Mouse (Mus musculus) embryonic facial prominence, embryonic 14.5 days (tissue): ENCODE data around the gene Bfar. TPM values are rescaled to one million over a fixed set of nuclear protein-coding genes. Genes with fewer than 3 reads are reported as not detected.

ENCODE experiments used
- ATAC-seq: fragments of 200-750 bp; cut with Nextera tagmentation; 2 replicates; pipeline ENCODE4 v1.8.0; 2017; ENCODE audit warnings: low read depth, moderate number of reproducible peaks, moderate TSS enrichment
- DNase-seq: peaks from one replicate; pipeline ENCODE4 v3.0.0-alpha.2; 2015; ENCODE audit warnings: low spot score
- H3K27ac ChIP-seq: fragments of 300-500 bp; sonication (generic); replicated peaks from 2 replicates; pipeline ENCODE4 v1.5.1; 2014; ENCODE audit warnings: low read depth, mild to moderate bottlenecking, low read length, moderate library complexity
- H3K27me3 ChIP-seq: fragments of 300-500 bp; sonication (generic); replicated peaks from 2 replicates; pipeline ENCODE4 v1.6.1; 2014; ENCODE audit warnings: low read length; ENCODE audit not compliant: control insufficient read depth, insufficient read depth
- H3K36me3 ChIP-seq: fragments of 300-500 bp; sonication (generic); 2 replicates; pipeline ENCODE4 v1.6.1; 2014; ENCODE audit warnings: low read length, mixed read lengths; ENCODE audit not compliant: control insufficient read depth, insufficient read depth
- H3K4me1 ChIP-seq: fragments of 300-500 bp; sonication (generic); 2 replicates; pipeline ENCODE4 v1.6.1; 2014; ENCODE audit warnings: antibody characterized with exemption, low read length; ENCODE audit not compliant: control insufficient read depth, insufficient read depth
- H3K4me2 ChIP-seq: fragments of 300-500 bp; sonication (generic); 2 replicates; pipeline ENCODE4 v1.6.1; 2014; ENCODE audit warnings: low read depth, mild to moderate bottlenecking, low read length, moderate library complexity, mixed read lengths
- H3K4me3 ChIP-seq: fragments of 300-500 bp; sonication (generic); 2 replicates; pipeline ENCODE4 v1.5.1; 2014; ENCODE audit warnings: low read depth, mild to moderate bottlenecking, low read length
- H3K9ac ChIP-seq: fragments of 300-500 bp; sonication (generic); 2 replicates; pipeline ENCODE4 v1.6.1; 2014; ENCODE audit warnings: low read depth, mild to moderate bottlenecking, low read length, moderate library complexity, mixed read lengths
- H3K9me3 ChIP-seq: fragments of 300-500 bp; sonication (generic); 2 replicates; pipeline ENCODE4 v1.6.1; 2016; ENCODE audit warnings: low read length; ENCODE audit not compliant: control insufficient read depth
- WGBS: fragments of 180-500 bp; shearing (Covaris S2); extraction: QIAGEN DNeasy Blood & Tissue Kit; methylation state at CpG from one replicate; pipeline ENCODE4 v1.1.7; 2014; 5-methylcytosine and 5-hydroxymethylcytosine counted together
- polyA plus RNA-seq: library from polyadenylated mRNA; unstranded; fragments of >200 nt; fragmentation: Nextera tagmentation; extraction: Ambion mirVana; gene quantifications from 2 replicates; pipeline ENCODE4 v1.2.1, GENCODE M21; 2014

The Bfar gene
- polyA plus RNA-seq, 1 experiment from 2014 or later, result 46.5 TPM

- Histone ChIP-seq H3K9ac (no peak overlapping the region), H3K4me3 (no peak overlapping the region), H3K27me3 (no peaks in the 10 kb centered on the region), H3K9me3 (no peaks in the 10 kb centered on the region), H3K27ac (no peak overlapping the region), H3K36me3 (peaks cover 86% of the 10 kb centered on the region), H3K4me1 (no peaks in the 10 kb centered on the region), H3K4me2 (no peak overlapping the region)
- 88% methylated on average over 7 of the region's 7 CpGs for WGBS
- no peak for DNase-seq
- ATAC-seq, result no peak
These were observed 27.3 kb downstream of the Bfar start for GRCm38 (mm10) chr16:13698998-13699397.

DNA sequence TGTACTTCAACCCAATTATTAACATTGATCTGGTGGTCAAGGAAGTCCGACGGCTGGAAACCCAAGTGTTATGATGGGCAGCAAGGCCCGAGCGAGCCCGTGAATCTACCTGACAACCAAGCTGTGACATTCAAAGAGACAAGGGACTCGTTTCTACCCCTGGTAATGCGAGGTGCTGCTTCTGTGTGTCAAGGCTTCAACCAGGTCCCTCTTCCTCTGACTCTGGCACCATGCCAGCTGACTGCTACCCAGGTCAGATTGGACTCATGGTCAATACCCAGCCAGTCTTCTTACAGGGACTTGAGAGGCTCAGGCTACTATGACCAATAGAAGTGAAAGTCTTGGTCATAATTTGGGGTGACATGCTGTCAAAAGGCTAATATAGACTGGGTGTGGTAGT is 30.5 kb downstream of the Bfar start:
- Histone ChIP-seq H3K9ac (no peak overlapping the region), H3K27ac (no peak overlapping the region), H3K4me1 (no peaks in the 10 kb centered on the region), H3K9me3 (no peaks in the 10 kb centered on the region), H3K4me3 (no peak overlapping the region), H3K4me2 (no peak overlapping the region), H3K36me3 (peaks cover 78% of the 10 kb centered on the region), H3K27me3 (no peaks in the 10 kb centered on the region)
- ATAC-seq (no peak), DNase-seq (no peak)
- WGBS, result 93% methylated on average over 7 of the region's 7 CpGs

GRCm38 (mm10) chr16:13704676-13705075 is 33.0 kb downstream of the Bfar start:
- H3K4me2 ChIP-seq, result no peak overlapping the region
- H3K27ac ChIP-seq, result no peak overlapping the region
- H3K9me3 ChIP-seq, result no peaks in the 10 kb centered on the region
- no peak overlapping the region for H3K4me3 ChIP-seq
- no peak for DNase-seq
- H3K9ac ChIP-seq, result no peak overlapping the region
- peaks cover 53% of the 10 kb centered on the region for H3K36me3 ChIP-seq
- 90% methylated on average over 10 of the region's 10 CpGs for WGBS
- ATAC-seq, result no peak
- no peaks in the 10 kb centered on the region for H3K4me1 ChIP-seq
- no peaks in the 10 kb centered on the region for H3K27me3 ChIP-seq

- Histone ChIP-seq H3K4me3 (no peak overlapping the region), H3K4me1 (no peaks in the 10 kb centered on the region), H3K9me3 (no peaks in the 10 kb centered on the region), H3K4me2 (no peak overlapping the region), H3K27me3 (no peaks in the 10 kb centered on the region), H3K36me3 (no peaks in the 10 kb centered on the region), H3K27ac (no peak overlapping the region), H3K9ac (no peak overlapping the region)
- no peak for ATAC-seq
- WGBS, result 84% methylated on average over 3 of the region's 3 CpGs
- no peak for DNase-seq
These were observed 43.3 kb downstream of the Bfar start for GRCm38 (mm10) chr16:13714910-13715309.

DNA sequence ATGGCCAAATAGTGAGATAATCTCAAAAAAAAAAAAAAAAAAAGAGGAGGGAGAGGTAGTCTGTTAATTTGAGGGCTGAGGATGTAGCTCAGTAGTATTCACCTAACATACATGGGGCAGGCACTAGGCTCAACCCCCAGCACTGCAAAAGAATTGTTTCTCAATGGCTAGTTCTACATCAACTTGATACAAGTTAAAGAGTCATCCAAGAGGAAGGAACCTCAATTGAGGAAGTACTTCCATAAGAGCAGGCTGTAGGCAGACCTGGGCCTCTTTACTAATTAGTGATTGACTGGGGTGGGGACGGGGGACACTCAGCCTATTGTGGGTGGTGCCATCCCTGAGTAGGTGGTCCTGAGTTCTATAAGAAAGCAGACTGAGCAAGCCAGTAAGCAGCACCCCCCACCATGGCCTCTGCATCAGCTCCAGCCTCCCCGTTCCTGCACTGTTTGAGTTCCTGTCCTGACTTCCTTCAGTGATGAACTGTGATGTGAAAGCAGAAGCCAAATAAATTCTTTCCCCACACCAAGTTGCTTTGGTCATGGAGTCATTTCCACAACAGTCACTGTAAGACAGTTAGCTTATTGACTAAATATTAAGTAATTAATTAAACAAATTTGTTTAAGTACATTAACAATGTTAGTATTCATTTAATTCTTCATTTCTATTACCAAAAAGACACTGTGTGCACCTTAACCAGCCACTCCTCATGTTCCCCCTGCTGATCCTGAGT is 45.3 kb downstream of the Bfar start:
- H3K36me3 ChIP-seq, result no peaks in the 10 kb centered on the region
- no peak overlapping the region for H3K4me3 ChIP-seq
- WGBS, result 78% methylated on average over 2 of the region's 2 CpGs
- DNase-seq, result no peak
- no peak overlapping the region for H3K9ac ChIP-seq
- no peak for ATAC-seq
- H3K4me2 ChIP-seq, result no peak overlapping the region
- H3K27ac ChIP-seq, result no peak overlapping the region
- no peaks in the 10 kb centered on the region for H3K9me3 ChIP-seq
- no peaks in the 10 kb centered on the region for H3K4me1 ChIP-seq
- no peaks in the 10 kb centered on the region for H3K27me3 ChIP-seq

GRCm38 (mm10) chr16:13722937-13723336 is 51.3 kb downstream of the Bfar start:
- ATAC-seq, result no peak
- Histone ChIP-seq H3K27me3 (no peaks in the 10 kb centered on the region), H3K36me3 (no peaks in the 10 kb centered on the region), H3K27ac (no peak overlapping the region), H3K4me2 (no peak overlapping the region), H3K9ac (no peak overlapping the region), H3K4me1 (no peaks in the 10 kb centered on the region), H3K9me3 (no peaks in the 10 kb centered on the region), H3K4me3 (no peak overlapping the region)
- WGBS, result 37% methylated on average over 10 of the region's 10 CpGs
- DNase-seq, result no peak

GRCm38 (mm10) chr16:13727811-13728335 is 56.2 kb downstream of the Bfar start:
- Histone ChIP-seq H3K9me3 (no peaks in the 10 kb centered on the region), H3K9ac (no peak overlapping the region), H3K27ac (no peak overlapping the region), H3K4me2 (no peak overlapping the region), H3K27me3 (no peaks in the 10 kb centered on the region), H3K4me1 (no peaks in the 10 kb centered on the region), H3K4me3 (no peak overlapping the region), H3K36me3 (no peaks in the 10 kb centered on the region)
- ATAC-seq, result no peak
- DNase-seq, result no peak
- 82% methylated on average over 5 of the region's 5 CpGs for WGBS

DNA sequence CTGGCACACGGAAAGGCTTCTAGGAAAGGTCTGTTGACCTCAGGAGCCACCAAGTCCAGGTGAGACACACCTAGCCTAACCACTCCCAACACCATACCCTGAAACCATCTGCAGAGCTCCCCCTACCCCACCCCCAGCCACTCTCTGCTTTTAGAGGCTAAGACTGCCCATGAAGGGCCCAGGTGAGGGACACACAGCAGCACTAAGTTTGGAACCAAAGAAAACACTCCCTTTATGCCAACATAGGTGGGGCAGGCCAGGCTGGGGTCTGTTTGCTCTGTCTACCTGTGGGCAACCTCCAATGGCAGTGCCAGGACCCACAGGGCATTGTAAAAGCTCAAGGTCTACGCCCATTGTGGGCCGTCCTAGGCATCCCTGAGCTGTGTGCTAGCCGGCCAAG is 57.8 kb downstream of the Bfar start:
- no peak overlapping the region for H3K4me3 ChIP-seq
- ATAC-seq (no peak), DNase-seq (no peak)
- no peaks in the 10 kb centered on the region for H3K36me3 ChIP-seq
- H3K4me1 ChIP-seq, result no peaks in the 10 kb centered on the region
- no peak overlapping the region for H3K9ac ChIP-seq
- H3K9me3 ChIP-seq, result no peaks in the 10 kb centered on the region
- WGBS, result 83% methylated on average over 4 of the region's 4 CpGs
- no peak overlapping the region for H3K27ac ChIP-seq
- no peaks in the 10 kb centered on the region for H3K27me3 ChIP-seq
- no peak overlapping the region for H3K4me2 ChIP-seq
